Mouse (Mus musculus): ENCODE results near the gene Anp32b.
A peak's percentile ranks its signal among the peaks of the same experiment; 100 is the strongest.

Gene Anp32b

GRCm38 (mm10) chr4:46450519-46451131 is at the start of gene Anp32b:
TSS of gene Anp32b (plus strand) at chr4:46450902.
- DNase-seq, result peak; percentile 88 to 92

DNA sequence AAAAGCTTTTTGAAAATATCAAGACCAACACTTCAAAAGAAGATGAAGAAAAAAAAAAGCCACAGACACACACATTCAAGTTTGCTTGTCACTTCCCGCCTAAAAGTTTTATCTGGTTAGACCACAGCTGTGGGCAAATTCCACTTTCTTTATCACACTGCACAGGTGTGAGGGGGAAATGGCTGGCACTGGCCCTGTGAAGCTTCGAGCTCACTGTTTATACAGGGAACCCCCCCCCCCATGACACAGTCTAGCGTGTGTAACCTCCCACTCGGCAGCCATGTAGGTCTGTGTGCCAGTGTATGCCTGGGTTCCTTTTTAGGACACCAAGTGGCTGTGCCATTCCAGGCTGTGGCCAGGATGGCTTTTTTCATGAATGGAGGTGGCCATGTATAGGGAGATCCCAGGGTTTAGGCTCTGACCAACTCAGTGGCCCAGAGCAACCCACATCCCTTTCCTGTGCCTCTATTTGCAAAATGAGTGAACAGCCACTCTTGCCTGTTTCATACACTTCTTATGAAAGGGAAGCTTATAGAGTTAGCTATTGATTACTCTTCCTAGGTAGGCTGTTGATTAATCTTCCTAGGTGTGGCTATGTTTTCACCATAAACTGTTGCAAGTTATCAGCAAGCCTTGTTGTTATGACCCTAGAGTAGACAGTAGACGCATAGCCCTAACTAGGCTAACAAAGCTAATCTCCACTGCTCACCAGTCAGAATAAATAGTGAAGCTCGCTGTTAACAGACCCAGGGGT is 46.5 kb upstream of the Anp32b start:
- no peak for DNase-seq

DNA sequence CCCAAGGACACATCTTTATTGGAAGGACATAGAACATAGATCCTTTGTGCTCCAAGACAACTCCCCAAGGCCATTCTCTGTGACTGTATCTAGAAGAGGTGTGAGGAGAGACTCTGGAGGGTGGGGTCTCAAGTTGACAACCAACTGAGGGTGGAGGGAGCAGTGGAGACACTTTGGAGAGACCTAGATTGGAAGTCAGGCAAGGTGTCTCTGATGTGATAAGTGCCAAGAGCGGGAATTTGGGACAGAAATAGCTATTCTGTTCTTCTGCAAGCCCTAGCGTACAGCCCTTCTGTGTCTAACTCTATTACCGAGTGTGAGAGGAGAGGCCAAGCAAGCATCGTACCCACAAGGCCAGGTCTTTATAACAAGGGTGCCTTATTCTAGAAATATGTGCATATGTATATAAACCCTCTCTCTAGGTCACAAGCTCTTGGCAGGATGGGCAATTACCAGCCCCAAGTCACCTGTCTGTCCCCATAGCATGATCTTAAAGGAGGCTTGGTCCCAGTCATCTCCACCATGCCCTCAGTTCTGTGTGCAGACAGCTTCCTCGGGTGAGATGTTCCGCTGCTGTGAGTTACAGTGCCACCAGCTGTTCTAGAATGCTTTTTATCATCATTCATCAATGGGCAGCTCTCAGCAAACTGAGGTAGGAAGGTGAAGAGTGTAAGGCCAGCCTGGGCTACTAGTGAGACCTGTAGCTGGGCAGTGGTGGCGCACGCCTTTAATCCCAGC is 43.6 kb upstream of the Anp32b start:
- no peak for DNase-seq

GRCm38 (mm10) chr4:46410677-46411076 is 40.0 kb upstream of the Anp32b start:
- DNase-seq, result no peak

DNA sequence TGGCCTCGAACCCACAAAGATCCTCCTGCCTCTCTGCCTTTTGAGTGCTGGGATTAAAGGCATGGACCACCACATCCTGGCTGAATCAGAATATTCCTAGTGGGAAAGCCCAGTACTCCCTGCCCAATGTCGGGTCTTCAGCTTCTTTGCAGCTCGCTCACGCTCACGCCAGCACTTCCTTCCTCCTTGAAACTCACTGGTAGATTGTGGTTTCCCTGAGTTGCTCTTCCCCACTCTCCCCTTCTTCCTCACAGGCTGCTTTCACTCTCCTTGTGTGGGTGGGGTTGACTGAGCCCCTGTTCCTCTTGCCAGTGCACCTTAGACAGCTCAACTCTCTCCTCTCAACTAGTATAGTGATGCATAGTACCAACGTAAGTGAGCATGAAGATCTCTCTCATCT is 39.2 kb upstream of the Anp32b start:
- DNase-seq, result no peak

GRCm38 (mm10) chr4:46412113-46412512 is 38.6 kb upstream of the Anp32b start:
- DNase-seq, result no peak

- DNase-seq, result no peak
Measured at GRCm38 (mm10) chr4:46413406-46413805, 37.3 kb upstream of the Anp32b start, which contains the start of gene Hemgn. TSS of gene Hemgn (minus strand) at chr4:46413506.

DNA sequence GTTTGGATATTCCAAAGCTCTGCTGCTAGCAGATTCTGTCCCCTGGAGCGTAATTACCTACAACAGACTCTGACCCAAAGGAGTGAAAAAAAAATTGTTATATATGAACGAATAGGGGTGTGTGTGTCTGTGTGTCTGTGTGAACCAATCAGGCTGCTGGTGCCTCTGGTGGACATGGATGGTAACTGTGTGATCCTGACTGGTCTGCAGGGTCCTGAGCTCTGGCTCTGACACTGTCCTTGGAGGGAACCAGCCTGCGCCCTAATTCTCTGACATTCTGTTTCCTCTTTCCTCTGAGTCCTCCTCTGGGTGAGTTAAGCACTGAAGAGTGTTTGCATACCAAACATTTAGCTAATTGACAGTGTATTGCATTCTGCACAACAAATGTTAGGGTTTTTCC is 33.2 kb upstream of the Anp32b start:
- DNase-seq, result peak; percentile 7 to 32

DNA sequence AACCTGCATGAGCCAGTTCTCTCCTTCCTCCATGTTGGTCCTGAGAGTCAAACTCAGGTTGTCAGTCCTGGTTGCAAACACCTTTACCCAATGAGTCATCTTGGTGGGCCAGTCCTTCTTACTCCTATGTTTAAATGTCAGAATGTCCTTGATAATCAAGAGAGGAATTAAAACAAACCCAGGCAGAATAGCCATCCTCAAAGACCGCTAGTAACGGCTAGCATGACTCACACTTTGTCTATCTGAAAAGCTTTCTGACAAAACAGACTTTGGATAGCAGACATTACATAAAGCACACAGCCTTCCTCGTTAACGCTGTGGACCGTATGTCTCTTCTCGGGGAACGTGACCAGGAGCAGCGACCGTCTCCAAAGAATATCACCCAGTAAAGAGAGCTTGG is 31.9 kb upstream of the Anp32b start:
- no peak for DNase-seq

DNA sequence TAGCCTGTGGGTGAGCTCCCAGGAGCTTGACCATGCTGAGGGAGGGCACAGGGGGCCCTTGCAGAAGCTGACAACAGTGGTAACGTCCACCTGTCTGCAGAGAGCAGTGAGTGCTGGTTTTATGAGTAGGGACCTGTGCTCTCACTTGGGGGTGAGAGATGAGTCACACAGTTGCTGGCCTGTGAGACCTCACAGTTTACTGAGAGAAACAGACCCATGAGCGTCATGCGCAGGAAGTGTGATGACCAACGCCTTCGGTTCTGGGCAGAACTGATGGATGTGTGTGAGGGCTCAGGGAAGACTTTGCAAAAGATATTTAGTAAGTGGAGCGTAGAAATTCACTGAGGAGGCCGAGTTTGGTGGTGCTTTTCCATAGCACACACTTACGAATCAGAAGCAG is 28.1 kb upstream of the Anp32b start:
- DNase-seq, result no peak

GRCm38 (mm10) chr4:46428903-46429499 is 21.7 kb upstream of the Anp32b start:
- DNase-seq, result no peak

- no peak for DNase-seq
Measured at GRCm38 (mm10) chr4:46432339-46433036, 18.2 kb upstream of the Anp32b start.

- no peak for DNase-seq
Measured at GRCm38 (mm10) chr4:46442501-46442900, 8.2 kb upstream of the Anp32b start.

- no peak for DNase-seq
Measured at GRCm38 (mm10) chr4:46445237-46445945, 5.3 kb upstream of the Anp32b start.

DNA sequence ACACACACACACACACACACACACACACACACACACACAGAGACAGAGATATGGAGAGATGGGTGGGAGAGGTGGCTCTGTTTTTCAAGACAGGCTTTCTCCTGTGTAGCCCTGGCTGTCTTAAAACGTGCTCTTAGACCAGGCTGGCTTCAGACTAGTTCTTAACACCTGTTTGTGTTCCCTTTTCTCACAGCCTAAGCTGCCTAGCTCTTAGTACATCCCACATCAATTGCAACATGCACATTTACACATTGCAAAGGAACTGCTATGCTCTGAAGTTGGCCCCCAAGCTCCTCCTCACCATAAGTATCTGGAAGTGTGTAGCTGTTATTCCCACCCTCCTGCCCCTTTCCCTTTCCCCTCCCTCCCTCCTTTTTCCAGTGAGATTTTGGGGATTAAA is 3.2 kb upstream of the Anp32b start:
- DNase-seq, result no peak

- no peak for DNase-seq
Measured at GRCm38 (mm10) chr4:46448886-46449285, 1.8 kb upstream of the Anp32b start.

GRCm38 (mm10) chr4:46450020-46450518 is 633 bp upstream of the Anp32b start:
- peak in 1 of 2 experiments; percentile 9 for DNase-seq

GRCm38 (mm10) chr4:46451240-46451757 is 597 bp downstream of the Anp32b start:
- peak; percentile 54 to 72 for DNase-seq

DNA sequence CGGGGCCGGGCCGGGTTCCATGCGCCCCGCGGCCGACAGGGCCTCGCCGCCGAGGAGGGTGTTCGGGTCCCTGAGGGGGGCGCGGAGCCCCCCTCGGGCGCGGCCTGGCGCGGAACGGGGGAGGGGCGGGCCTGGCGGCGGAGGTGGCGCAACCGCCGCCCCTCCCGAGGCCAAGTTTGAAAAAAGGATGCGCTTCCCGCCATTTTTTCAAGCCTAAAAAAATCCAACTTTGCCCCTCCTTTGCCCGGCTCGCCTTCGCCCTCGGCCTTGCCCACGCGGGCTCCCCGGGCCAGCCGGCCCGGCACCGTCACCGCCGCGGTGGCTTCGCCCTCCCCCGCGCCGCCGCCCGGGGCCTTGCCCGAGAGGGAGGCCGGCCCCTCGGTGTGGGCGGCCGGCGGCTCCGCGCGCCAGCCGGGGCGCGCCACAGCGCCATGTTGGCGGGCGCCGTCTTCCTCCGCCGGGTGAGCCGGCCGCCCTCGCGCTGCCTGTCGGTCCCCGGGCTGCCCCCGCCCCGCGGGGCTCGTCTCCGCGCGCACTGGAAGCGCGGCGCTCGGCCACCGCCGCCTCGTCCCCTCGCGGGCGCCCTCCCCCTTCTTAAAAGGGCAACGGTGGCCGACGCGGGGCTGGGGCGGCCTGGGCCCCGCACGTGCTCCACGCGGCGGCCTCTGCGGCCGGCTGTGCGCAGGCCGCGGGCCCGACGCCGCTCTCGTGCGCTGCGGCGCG is 1.2 kb downstream of the Anp32b start:
- peak; percentile 51 to 64 for DNase-seq

DNA sequence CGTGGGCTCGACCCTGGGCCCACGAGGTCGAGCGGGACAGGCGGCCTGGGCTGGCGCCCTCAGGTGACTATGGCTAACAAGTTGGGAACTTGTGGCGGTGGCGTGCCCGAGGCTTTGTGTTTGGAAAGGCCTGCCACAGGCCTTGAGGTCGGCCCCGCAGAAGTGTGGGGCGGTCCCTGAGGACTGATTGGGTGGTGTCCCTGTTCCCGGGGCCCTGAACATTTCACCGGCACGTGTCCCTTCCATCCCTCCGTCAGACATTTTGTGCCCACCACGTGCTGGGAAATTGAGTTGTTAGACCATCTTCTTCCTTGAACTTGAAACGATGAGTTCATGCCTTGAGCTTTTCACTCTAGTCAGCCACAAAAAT is 1.8 kb downstream of the Anp32b start:
- DNase-seq, result peak; percentile 38 to 45
